Mouse (Mus musculus): ENCODE results near the gene Adgre5. TPM values are rescaled to one million over a fixed set of nuclear protein-coding genes. Genes with fewer than 3 reads are reported as not detected.

The Adgre5 gene
- total RNA-seq, 2 experiments from 2014 or later: 11.9 to 12.6 TPM

GRCm38 (mm10) chr8:83723447-83724083 lies 17.6 kb downstream of the Adgre5 start:
- DNase-seq (ENCODE audit: low spot score in 2 of 2): no peak

DNA sequence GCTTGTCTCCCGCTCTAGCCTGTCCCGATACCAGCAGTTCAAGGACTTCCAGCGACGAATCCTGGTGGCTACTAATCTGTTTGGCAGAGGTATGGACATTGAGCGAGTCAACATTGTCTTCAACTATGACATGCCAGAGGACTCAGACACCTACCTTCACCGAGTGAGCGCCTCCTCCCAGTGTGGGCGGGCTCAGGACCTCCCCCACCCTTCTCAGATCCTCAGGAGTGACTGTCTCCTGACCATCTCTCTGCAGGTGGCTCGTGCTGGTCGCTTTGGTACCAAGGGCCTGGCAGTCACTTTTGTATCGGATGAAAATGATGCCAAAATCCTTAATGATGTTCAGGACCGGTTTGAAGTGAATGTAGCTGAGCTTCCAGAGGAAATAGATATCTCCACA lies 18.5 kb downstream of the Adgre5 start:
- no peak for DNase-seq (ENCODE audit: low spot score in 2 of 2)

- DNase-seq (ENCODE audit: low spot score in 2 of 2): no peak
Observed at GRCm38 (mm10) chr8:83721405-83722025, 19.6 kb downstream of the Adgre5 start.

DNA sequence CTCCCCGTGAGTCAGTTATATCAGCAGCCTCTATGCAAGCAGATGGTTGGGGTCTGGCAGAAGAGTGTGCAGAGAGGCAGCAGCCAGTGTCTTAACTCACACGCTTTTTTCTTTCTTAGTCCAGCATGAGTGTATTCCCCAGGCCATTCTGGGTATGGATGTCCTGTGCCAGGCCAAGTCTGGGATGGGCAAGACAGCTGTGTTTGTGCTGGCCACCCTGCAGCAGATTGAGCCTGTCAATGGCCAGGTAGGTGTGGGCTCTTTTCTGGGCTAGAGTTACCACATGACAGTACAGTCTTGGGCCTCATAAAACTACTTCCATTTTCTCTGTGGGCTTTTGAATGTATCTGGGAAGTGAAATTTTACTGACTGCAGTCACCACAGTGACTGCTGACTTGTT lies 21.4 kb downstream of the Adgre5 start:
- no peak for DNase-seq (ENCODE audit: low spot score in 2 of 2)

GRCm38 (mm10) chr8:83719048-83719447 lies 22.1 kb downstream of the Adgre5 start:
- DNase-seq (ENCODE audit: low spot score in 2 of 2): no peak

DNA sequence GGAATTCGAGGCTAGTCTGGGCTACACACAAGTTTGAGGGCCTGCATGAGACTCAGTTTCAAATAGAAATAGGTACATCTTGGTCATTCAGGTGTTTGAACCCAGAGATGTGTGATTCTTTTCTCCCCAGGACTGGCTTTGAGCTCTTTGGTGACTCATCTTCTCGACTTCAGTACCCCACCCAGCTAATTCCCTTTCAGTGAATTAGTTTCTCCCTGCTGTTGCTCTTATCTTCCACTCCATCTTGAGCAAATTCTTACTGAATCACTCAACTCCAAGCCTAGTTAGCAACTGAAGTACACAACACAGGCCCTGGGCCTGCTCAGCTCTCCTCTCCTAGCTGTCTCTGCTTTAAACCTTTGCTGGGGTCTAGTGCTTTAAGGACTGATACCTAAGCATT lies 24.6 kb downstream of the Adgre5 start:
- no peak for DNase-seq (ENCODE audit: low spot score in 2 of 2)

DNA sequence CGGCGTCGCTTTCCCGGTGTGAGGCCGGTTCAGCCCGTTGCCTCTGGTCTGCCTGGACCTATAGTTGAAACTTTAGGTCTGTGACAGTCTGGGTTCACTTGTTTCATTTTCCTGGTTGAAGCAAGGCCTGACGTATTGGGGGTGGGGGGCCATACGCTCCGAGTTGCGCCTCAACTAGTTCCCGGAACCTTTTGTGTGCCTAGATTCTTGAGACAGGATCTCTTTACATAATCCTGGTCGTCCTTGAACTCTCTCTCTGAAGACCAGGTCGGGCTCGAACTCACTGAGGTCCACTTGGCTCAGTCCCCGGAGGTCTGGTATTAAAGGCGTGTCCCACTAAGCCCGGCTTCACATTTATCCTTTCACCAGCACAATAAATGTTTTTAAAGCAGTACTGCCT lies 25.4 kb downstream of the Adgre5 start:
- DNase-seq (ENCODE audit: low spot score in 2 of 2): no peak

GRCm38 (mm10) chr8:83715031-83715690 lies 26.0 kb downstream of the Adgre5 start, which contains the start of gene Ddx39:
Gene Ddx39 (plus strand): TSS chr8:83715177.
- DNase-seq (ENCODE audit: low spot score in 2 of 2): peak; percentile 98

- no peak for DNase-seq (ENCODE audit: low spot score in 2 of 2)
Observed at GRCm38 (mm10) chr8:83714676-83715030, 26.5 kb downstream of the Adgre5 start.

GRCm38 (mm10) chr8:83707554-83707953 lies 33.6 kb downstream of the Adgre5 start:
- no peak for DNase-seq (ENCODE audit: low spot score in 2 of 2)

DNA sequence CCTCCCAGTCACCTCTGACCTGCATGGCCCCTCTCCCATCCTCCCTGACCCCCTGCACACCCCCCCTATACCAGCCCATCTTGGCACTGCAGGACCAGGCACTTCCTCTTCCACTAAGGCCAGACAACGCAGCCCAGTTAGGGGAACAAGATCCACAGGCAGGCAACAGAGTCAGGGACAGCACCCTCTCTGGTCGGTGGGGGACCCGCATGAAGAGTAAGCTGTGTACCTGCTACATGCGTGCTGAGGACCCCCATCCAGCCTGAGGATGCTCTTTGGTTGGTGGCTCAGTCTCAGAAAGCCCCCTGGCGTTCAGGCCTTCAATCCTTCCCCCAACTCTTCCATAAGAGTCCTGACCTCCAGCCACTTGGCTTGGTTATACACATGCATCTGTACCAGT lies 34.7 kb downstream of the Adgre5 start:
- DNase-seq (ENCODE audit: low spot score in 2 of 2): no peak

GRCm38 (mm10) chr8:83703426-83703825 lies 37.7 kb downstream of the Adgre5 start:
- no peak for DNase-seq (ENCODE audit: low spot score in 2 of 2)

DNA sequence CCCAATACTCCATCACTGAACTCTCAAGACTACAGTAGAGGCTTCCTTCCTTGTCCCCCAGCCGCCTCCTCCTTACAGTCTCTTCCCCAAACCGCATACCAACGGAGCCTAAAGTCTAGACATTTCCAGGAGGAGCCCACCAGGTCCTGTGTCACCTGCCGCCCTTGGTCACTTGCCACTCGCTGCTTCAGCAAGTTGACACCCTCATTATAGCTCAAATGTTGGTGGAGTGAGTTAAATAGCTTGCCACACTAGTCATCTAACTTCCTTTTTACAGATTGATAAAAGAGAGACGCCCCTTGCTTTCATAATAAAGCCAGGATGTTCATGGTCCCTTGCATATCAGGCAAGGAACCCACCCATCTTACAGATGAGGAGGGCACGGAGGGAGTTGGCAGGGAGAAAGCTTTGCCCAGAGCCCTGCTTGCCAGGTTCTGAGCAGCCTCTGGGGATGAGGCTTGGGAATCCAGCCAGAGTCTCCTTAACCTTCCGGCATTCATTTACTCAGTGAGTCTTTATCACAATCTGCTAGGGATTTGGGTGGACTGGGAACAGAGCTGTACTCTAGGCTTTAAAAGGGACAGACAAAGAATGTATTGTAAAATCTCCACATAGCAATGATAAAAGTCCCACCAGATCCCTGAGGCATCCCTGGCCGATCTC lies 40.6 kb downstream of the Adgre5 start:
- DNase-seq (ENCODE audit: low spot score in 2 of 2): no peak

- no peak for DNase-seq (ENCODE audit: low spot score in 2 of 2)
Observed at GRCm38 (mm10) chr8:83699566-83699965, 41.6 kb downstream of the Adgre5 start.

DNA sequence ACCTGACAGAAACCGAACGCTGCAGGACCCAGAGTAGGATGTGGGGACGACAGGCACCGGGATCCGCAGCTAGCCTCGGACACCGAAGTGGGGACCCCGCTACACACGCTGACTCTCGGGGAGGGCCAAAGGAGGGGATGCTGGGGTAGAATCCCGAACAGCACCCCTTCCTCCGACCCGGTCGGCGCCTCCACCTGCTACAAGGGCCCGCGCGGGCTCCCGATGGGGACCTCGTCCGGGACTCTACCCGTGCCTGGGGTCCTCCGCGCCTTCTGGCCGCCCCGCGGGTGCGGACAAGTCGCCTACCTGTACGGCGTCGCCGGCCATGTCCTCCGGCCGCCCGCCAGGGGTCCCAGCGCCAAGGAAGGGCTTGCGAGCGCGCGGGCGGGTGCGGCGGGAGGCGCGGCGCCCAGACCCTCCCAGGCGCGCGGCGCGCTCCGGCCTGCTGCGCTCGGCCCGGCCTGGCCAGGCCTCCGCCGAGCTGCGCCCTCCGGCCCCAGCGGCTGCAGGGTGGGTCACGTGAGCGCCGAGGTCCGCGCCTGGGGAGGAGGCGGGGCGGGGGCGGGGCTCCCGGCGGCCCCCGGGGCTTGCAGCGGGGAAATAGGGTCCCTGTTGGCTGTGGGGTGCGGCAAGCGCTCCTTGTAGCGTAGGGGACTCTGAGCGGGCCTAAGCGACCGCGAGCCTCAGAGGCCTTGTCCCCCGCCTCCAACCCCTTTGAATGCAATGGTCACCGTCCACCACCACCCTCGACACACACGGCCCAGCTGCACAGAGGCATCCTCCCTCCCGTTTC lies 42.3 kb downstream of the Adgre5 start, which contains the start of gene Pkn1:
Gene Pkn1, minus strand, starts transcription at position 519 of the 793 bp plus-strand sequence.
- peak; percentile 46 to 60 for DNase-seq (ENCODE audit: low spot score in 2 of 2)

DNA sequence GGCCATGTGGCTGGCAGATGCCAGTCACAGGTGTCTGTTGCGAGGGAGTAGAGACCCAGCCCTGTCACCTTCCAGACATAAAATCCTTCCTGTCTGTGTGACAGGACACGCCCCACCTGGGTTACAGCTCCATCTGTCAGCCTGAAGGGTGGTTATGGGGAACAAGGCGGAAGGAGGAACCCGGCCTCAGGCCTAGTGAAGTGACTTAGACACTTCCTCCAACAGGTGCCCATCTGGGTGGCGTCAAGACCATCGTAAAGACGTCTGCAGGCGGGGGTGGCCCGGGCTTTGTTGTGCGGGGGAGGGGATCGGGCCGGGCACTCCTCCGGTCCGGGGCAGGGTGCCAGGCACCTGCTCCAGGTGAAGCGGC lies 42.9 kb downstream of the Adgre5 start:
- peak in 1 of 2 experiments; percentile 31 for DNase-seq (ENCODE audit: low spot score in 2 of 2)

- DNase-seq (ENCODE audit: low spot score in 2 of 2): no peak
Observed at GRCm38 (mm10) chr8:83697374-83698220, 43.5 kb downstream of the Adgre5 start.

DNA sequence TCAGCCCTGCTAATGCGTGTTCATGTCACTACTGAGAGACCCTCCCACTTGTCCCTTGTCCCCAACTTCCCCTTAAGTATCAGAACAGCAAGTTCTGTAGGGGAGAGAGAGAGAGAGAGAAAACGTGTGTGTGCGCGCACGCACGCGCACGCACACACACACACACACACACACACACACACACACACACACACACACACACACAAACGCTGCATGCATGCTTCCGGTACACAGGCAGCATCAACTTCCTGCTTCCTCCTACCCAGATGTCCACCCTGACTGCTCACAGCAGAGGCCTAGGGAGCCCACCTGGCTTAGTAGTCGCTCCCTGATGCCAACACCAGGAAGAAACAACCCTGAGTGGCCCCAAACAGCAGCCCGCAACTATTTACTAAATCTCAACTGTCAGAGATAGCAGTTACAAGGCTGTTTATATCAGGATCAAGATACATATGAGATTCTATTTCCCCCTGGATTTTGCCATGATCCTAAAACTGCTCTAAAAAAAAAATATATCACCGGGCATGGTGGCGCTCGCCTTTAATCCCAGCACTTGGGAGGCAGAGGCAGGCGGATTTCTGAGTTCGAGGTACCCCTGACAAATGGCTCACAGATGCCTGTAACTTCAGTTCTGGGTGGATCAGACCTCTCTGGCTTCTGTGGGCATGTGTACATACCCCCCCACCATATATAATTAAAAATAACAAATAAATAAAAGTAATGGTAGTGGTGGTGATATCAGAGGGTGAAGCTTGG lies 45.6 kb downstream of the Adgre5 start:
- DNase-seq (ENCODE audit: low spot score in 2 of 2): no peak

DNA sequence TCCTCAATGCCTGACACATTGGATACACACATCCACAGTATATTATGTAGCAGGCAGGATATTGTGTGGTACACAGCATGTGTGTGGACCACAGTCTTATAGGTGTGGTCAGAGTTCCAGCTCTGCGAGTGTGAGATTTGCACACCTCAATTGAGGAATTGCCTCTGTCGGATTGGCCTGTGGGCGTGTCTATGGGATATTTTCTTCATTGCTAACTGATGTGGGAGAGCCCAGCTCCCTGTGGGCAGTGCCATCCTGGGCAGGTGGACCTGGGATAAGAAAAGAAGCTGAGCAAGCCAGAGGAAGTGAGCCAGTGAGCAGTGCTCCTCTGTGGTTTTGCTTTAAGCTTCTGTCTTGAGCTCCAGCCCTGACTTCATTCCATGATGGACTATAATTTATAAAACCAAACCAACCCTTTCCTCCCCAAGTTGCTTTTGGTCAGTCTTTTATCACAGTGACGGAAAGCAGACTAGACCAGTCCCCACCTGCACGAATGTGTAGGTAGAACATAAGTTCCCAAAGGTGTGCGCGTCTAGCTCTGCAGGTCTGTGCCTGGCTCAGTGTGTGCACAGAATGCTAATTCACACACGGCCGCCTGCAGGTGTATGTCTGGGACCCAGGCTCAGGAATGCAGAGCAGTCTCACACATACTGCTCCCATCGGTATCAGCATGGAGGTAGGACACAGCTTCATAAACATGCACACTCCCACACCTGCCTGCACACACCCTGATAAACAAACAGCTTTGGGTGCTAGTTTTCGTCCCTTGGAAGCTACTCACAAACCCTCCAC lies 46.6 kb downstream of the Adgre5 start:
- no peak for DNase-seq (ENCODE audit: low spot score in 2 of 2)
